10 mouse cellular contexts compared by ENCODE assay signal in the genomic region with DNA sequence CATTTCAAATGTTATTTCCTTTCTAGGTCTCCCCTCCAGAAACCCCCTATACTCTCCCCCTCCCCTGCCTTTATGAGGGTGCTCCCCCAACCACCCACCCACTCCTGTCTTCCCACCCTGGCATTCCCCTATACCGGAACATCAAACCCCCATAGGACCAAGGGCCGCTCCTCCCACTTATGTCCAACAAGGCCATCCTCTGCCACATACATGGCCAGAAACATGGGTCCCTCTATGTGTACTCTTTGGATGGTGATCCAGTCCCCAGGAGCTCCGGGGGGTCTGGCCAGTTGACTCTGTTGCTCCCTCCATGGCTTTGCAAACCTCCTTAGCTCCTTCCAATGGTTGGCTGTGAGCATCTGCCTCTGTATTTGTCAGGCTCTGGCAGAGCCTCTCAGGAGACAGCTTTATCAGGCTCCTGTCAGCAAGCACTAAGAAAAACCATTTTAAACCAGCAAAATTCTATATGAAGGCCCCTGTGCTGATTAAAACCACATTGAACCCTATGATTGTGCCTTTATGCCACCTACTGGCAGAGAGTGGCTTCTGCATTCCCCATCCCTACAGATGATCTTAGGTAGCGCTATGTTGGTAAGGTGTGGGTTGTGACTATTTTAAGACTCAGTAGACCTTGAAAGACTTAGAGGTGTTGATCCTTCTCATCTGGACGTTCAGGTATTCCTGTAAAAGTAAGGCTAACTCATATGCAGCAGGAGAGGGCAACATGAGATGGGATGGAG. TPM values are rescaled to one million over a fixed set of nuclear protein-coding genes. Genes with fewer than 3 reads are reported as not detected.
A peak's percentile ranks its signal among the peaks of the same experiment; 100 is the strongest.
DNase-seq lines count a peak whose midpoint lies in the region; ATAC-seq and TF ChIP-seq lines count a peak whose summit lies in the region.
"Had no signal": no experiment of that assay in that cellular context is flagged by ENCODE, and none has a peak within 500 bp of the region (broad histone marks: within the 10 kb centered on the region; RNA-seq: fewer than 3 reads in every experiment).

No protein-coding gene starts in this region.

- H3K27me3 ChIP-seq in MEL (ENCODE audit: control insufficient read depth in 1 of 2, insufficient read depth in 2 of 2, low read length in 2 of 2): no peaks in the 10 kb centered on the region
- no peaks in the 10 kb centered on the region for H3K27me3 ChIP-seq in embryonic facial prominence, embryonic 14.5 days (replicated peaks; ENCODE audit: control insufficient read depth, insufficient read depth, low read length)
- no peaks in the 10 kb centered on the region for H3K27me3 ChIP-seq in midbrain, embryonic 12.5 days

- H3K36me3 ChIP-seq in MEL (ENCODE audit: control insufficient read depth in 1 of 2, insufficient read depth in 2 of 2, low read length in 2 of 2): no peaks in the 10 kb centered on the region
- no peaks in the 10 kb centered on the region for H3K36me3 ChIP-seq in embryonic facial prominence, embryonic 14.5 days (ENCODE audit: control insufficient read depth, insufficient read depth, low read length)
- H3K36me3 ChIP-seq in midbrain, embryonic 12.5 days: no peaks in the 10 kb centered on the region

- H3K9ac ChIP-seq in MEL (ENCODE audit: control insufficient read depth, low read depth, low read length, poor library complexity, severe bottlenecking): no peak overlapping the region
- no peak overlapping the region for H3K9ac ChIP-seq in embryonic facial prominence, embryonic 14.5 days (ENCODE audit: low read depth, low read length)
- H3K9ac ChIP-seq in midbrain, embryonic 12.5 days (replicated peaks): no peak overlapping the region

- TF ChIP-seq POLR2A in MEL (IDR thresholded peaks at IDR 0.05; ENCODE audit: control insufficient read depth in 1 of 2, insufficient read depth in 1 of 2, low read depth in 1 of 2, low read length in 2 of 2, poor library complexity in 1 of 2): no peak

- peak; percentile 40 for DNase-seq in layer of hippocampus, adult 11-12 months (ENCODE audit: low spot score)
- DNase-seq in layer of hippocampus, postnatal 36 days: no peak
- DNase-seq in MEL (ENCODE audit: low read depth, low spot score): peak; percentile 77
- DNase-seq in embryonic facial prominence, embryonic 14.5 days (ENCODE audit: low spot score): peak; percentile 53
- DNase-seq in kidney, adult 9 months: peak; percentile 49
- DNase-seq in urinary bladder, postnatal 25 days (ENCODE audit: low spot score): no peak

- no peak overlapping the region for H3K4me2 ChIP-seq in embryonic facial prominence, embryonic 14.5 days (ENCODE audit: low read depth, low read length)
- no peak overlapping the region for H3K4me2 ChIP-seq in midbrain, embryonic 12.5 days (replicated peaks)

- H3K4me1 ChIP-seq in MEL (ENCODE audit: control insufficient read depth in 1 of 2, insufficient read depth in 2 of 2, low read length in 2 of 2): no peaks in the 10 kb centered on the region
- H3K4me1 ChIP-seq in embryonic facial prominence, embryonic 14.5 days (ENCODE audit: control insufficient read depth, insufficient read depth, low read length): no peaks in the 10 kb centered on the region; the same call in none of the 2 replicates
- 0 out of 2 replicates have a peak, but pooled peaks cover 3% of the 10 kb centered on the region for H3K4me1 ChIP-seq in midbrain, embryonic 12.5 days

- H3K9me3 ChIP-seq in MEL (replicated peaks; ENCODE audit: insufficient read depth, low read length): no peaks in the 10 kb centered on the region
- H3K9me3 ChIP-seq in embryonic facial prominence, embryonic 14.5 days (ENCODE audit: control insufficient read depth, low read length): no peaks in the 10 kb centered on the region
- H3K9me3 ChIP-seq in midbrain, embryonic 12.5 days: no peaks in the 10 kb centered on the region

- peak; percentile 64 to 91 (median 79) for TF ChIP-seq CTCF in MEL (IDR thresholded peaks at IDR 0.05 in 2 of 3, conservative IDR thresholded peaks at IDR 0.05 in 1 of 3; ENCODE audit: control insufficient read depth in 1 of 3, insufficient read depth in 1 of 3, low read depth in 2 of 3, low read length in 3 of 3, poor library complexity in 1 of 3, severe bottlenecking in 1 of 3)

- 71% methylated on average over 5 of the region's 5 CpGs for WGBS in embryonic facial prominence, embryonic 14.5 days
- 79% methylated on average over 5 of the region's 5 CpGs for WGBS in midbrain, embryonic 12.5 days

- no peak for TF ChIP-seq EP300 in MEL (IDR thresholded peaks at IDR 0.05; ENCODE audit: low read depth in 1 of 2, low read length in 2 of 2)

- peak; percentile 92 for TF ChIP-seq RAD21 in MEL (IDR thresholded peaks at IDR 0.05; ENCODE audit: low read depth, low read length)

- H3K27ac ChIP-seq in MEL (ENCODE audit: control insufficient read depth, low read depth, low read length): no peak overlapping the region
- H3K27ac ChIP-seq in embryonic facial prominence, embryonic 14.5 days (replicated peaks; ENCODE audit: low read depth, low read length): no peak overlapping the region
- H3K27ac ChIP-seq in midbrain, embryonic 12.5 days (replicated peaks): no peak overlapping the region

- H3K79me2 ChIP-seq in MEL (ENCODE audit: control insufficient read depth, insufficient read depth, low read length, poor library complexity): no peaks in the 10 kb centered on the region

- no peak for ATAC-seq in embryonic facial prominence, embryonic 14.5 days (ENCODE audit: low read depth)
- ATAC-seq in midbrain, embryonic 12.5 days (ENCODE audit: low FRiP score, low read depth): peak; percentile 70; the same call in 1 of the 2 replicates
- no peak for ATAC-seq in erythroblast, adult 5-6 weeks (replicated peaks; ENCODE audit: low FRiP score, poor library complexity, severe bottlenecking)

- H3K4me3 ChIP-seq in MEL (ENCODE audit: control insufficient read depth in 1 of 2, insufficient read depth in 1 of 2, low read depth in 2 of 2, low read length in 2 of 2): no peak overlapping the region
- no peak overlapping the region for H3K4me3 ChIP-seq in embryonic facial prominence, embryonic 14.5 days (ENCODE audit: low read depth, low read length)
- H3K4me3 ChIP-seq in midbrain, embryonic 12.5 days: no peak overlapping the region

TF ChIP-seq in MEL, 35 proteins besides CTCF, POLR2A, EP300 and RAD21 (continues in another document):
- TF ChIP-seq MAZ (IDR thresholded peaks at IDR 0.05; ENCODE audit: low read depth, low read length): no peak
- TF ChIP-seq SIN3A (IDR thresholded peaks at IDR 0.05; ENCODE audit: low read length): 0 out of 2 replicates have a peak, but pooled peaks have one; percentile 39
- TF ChIP-seq ZMIZ1 (IDR thresholded peaks at IDR 0.05; ENCODE audit: low read depth, low read length): no peak
- TF ChIP-seq TAL1 (IDR thresholded peaks at IDR 0.05; ENCODE audit: low read length): no peak

RNA-seq across cellular contexts. Expression of a gene that starts 23.7 kb away (rescaled TPM):
- total RNA-seq in layer of hippocampus, postnatal 36 days (2021): 1 to 10 TPM; 1.0 to 1.2 TPM
- 0.39 and 0.50 TPM in 2 replicates for total RNA-seq in MEL (2012; rRNA removed)
- polyA plus RNA-seq in MEL (2012; ENCODE audit: insufficient read depth in 1 of 2, insufficient read length in 2 of 2, low read depth in 1 of 2, low replicate concordance in 2 of 2, missing spikeins in 1 of 2): 1 to 10 TPM in 1 of 2 experiments, not detected in 1; 2.2 TPM
- polyA plus RNA-seq in embryonic facial prominence, embryonic 14.5 days (2014; fragmentation: Nextera tagmentation; extraction: Ambion mirVana): 5.2 TPM in 2 replicates
- polyA plus RNA-seq in midbrain, embryonic 12.5 days (2016; fragmentation: Nextera tagmentation; extraction: Ambion mirVana): 10.8 and 11.9 TPM in 2 replicates
- total RNA-seq in erythroblast, adult 5-6 weeks (2015; ENCODE audit: low replicate concordance): not detected in 2 replicates
- total RNA-seq in erythroblast, adult 5-6 weeks (2017; ENCODE audit: low replicate concordance): 1.7 TPM in 1 of 2 replicates, not detected in the other

RNA-seq across cellular contexts. Expression of a gene that starts 23.9 kb away (rescaled TPM):
- 1 to 10 TPM; 3.0 to 5.1 TPM for total RNA-seq in layer of hippocampus, postnatal 36 days (2021)
- total RNA-seq in MEL (2012; rRNA removed): 3.5 and 4.4 TPM in 2 replicates
- polyA plus RNA-seq in MEL (2012; ENCODE audit: insufficient read depth in 1 of 2, insufficient read length in 2 of 2, low read depth in 1 of 2, low replicate concordance in 2 of 2, missing spikeins in 1 of 2): 10 to 100 TPM in 1 of 2 experiments, not detected in 1; 16.0 TPM
- polyA plus RNA-seq in embryonic facial prominence, embryonic 14.5 days (2014; fragmentation: Nextera tagmentation; extraction: Ambion mirVana): 2.3 and 3.0 TPM in 2 replicates
- 7.8 and 8.9 TPM in 2 replicates for polyA plus RNA-seq in midbrain, embryonic 12.5 days (2016; fragmentation: Nextera tagmentation; extraction: Ambion mirVana)
- total RNA-seq in erythroblast, adult 5-6 weeks (2015; ENCODE audit: low replicate concordance): 4.6 and 5.9 TPM in 2 replicates
- 2.0 and 3.7 TPM in 2 replicates for total RNA-seq in erythroblast, adult 5-6 weeks (2017; ENCODE audit: low replicate concordance)

RNA-seq across cellular contexts. Expression of a gene that starts 29.6 kb away (rescaled TPM):
- not detected for total RNA-seq in layer of hippocampus, postnatal 36 days (2021)
- total RNA-seq in MEL (2012; rRNA removed): 0.10 TPM in 1 of 2 replicates, not detected in the other
- under 1 TPM in 1 of 2 experiments, not detected in 1; 0.31 TPM for polyA plus RNA-seq in MEL (2012; ENCODE audit: insufficient read depth in 1 of 2, insufficient read length in 2 of 2, low read depth in 1 of 2, low replicate concordance in 2 of 2, missing spikeins in 1 of 2)
- not detected in 2 replicates for polyA plus RNA-seq in embryonic facial prominence, embryonic 14.5 days (2014; fragmentation: Nextera tagmentation; extraction: Ambion mirVana)
- polyA plus RNA-seq in midbrain, embryonic 12.5 days (2016; fragmentation: Nextera tagmentation; extraction: Ambion mirVana): not detected in 2 replicates
- not detected in 2 replicates for total RNA-seq in erythroblast, adult 5-6 weeks (2015; ENCODE audit: low replicate concordance)
- not detected in 2 replicates for total RNA-seq in erythroblast, adult 5-6 weeks (2017; ENCODE audit: low replicate concordance)
- total RNA-seq: layer of hippocampus, postnatal 14 days had no signal
- polyA plus RNA-seq: stomach, embryonic 16.5 days had no signal

RNA-seq across cellular contexts. Expression of a gene that starts 43.4 kb away (rescaled TPM):
- 10 to 100 TPM; 73.6 to 78.2 TPM for total RNA-seq in layer of hippocampus, postnatal 36 days (2021)
- 159 and 199 TPM in 2 replicates for total RNA-seq in MEL (2012; rRNA removed)
- polyA plus RNA-seq in MEL (2012; ENCODE audit: insufficient read depth in 1 of 2, insufficient read length in 2 of 2, low read depth in 1 of 2, low replicate concordance in 2 of 2, missing spikeins in 1 of 2): 100 to 1,000 TPM in 1 of 2 experiments, not detected in 1; 186 TPM
- polyA plus RNA-seq in embryonic facial prominence, embryonic 14.5 days (2014; fragmentation: Nextera tagmentation; extraction: Ambion mirVana): 122 and 123 TPM in 2 replicates
- 74.7 and 82.6 TPM in 2 replicates for polyA plus RNA-seq in midbrain, embryonic 12.5 days (2016; fragmentation: Nextera tagmentation; extraction: Ambion mirVana)
- total RNA-seq in erythroblast, adult 5-6 weeks (2015; ENCODE audit: low replicate concordance): 7.3 and 34.1 TPM in 2 replicates
- 14.1 and 42.7 TPM in 2 replicates for total RNA-seq in erythroblast, adult 5-6 weeks (2017; ENCODE audit: low replicate concordance)

RNA-seq across cellular contexts. Expression of a gene that starts 48.7 kb away (rescaled TPM):
- under 1 TPM in 1 of 2 experiments, not detected in 1; 0.38 TPM for total RNA-seq in layer of hippocampus, postnatal 36 days (2021)
- 0.27 and 0.69 TPM in 2 replicates for total RNA-seq in MEL (2012; rRNA removed)
- 1 to 10 TPM in 1 of 2 experiments, not detected in 1; 1.6 TPM for polyA plus RNA-seq in MEL (2012; ENCODE audit: insufficient read depth in 1 of 2, insufficient read length in 2 of 2, low read depth in 1 of 2, low replicate concordance in 2 of 2, missing spikeins in 1 of 2)
- 0.19 and 0.42 TPM in 2 replicates for polyA plus RNA-seq in embryonic facial prominence, embryonic 14.5 days (2014; fragmentation: Nextera tagmentation; extraction: Ambion mirVana)
- polyA plus RNA-seq in midbrain, embryonic 12.5 days (2016; fragmentation: Nextera tagmentation; extraction: Ambion mirVana): 0.22 and 0.33 TPM in 2 replicates
- 0.63 and 1.7 TPM in 2 replicates for total RNA-seq in erythroblast, adult 5-6 weeks (2015; ENCODE audit: low replicate concordance)
- 0.09 and 0.14 TPM in 2 replicates for total RNA-seq in erythroblast, adult 5-6 weeks (2017; ENCODE audit: low replicate concordance)

Comparison
In these comparisons a context has a peak if more than half of its experiments do, and no peak if none do; other contexts are left out.
1. DNase-seq: peak in layer of hippocampus, adult 11-12 months (single experiment), MEL (single experiment), embryonic facial prominence, embryonic 14.5 days (single experiment) and kidney, adult 9 months (single experiment); none in layer of hippocampus, postnatal 36 days (0 of 2) and urinary bladder, postnatal 25 days (single experiment).